Mouse (Mus musculus): Measurements from ENCODE around the gene Fam122a. TPM values are rescaled to one million over a fixed set of nuclear protein-coding genes. Genes with fewer than 3 reads are reported as not detected.

Fam122a gene
- total RNA-seq, 2 experiments from 2014 or later, result 28.1 to 35.2 TPM

GRCm38 (mm10) chr19:24486433-24487296 is 9.5 kb upstream of the Fam122a start:
- DNase-seq, result no peak

- DNase-seq, result no peak
These were observed 7.5 kb upstream of the Fam122a start for GRCm38 (mm10) chr19:24484612-24485194.

GRCm38 (mm10) chr19:24480916-24481315 is 3.8 kb upstream of the Fam122a start:
- no peak for DNase-seq

GRCm38 (mm10) chr19:24476461-24476860 is 695 bp downstream of the Fam122a start:
- DNase-seq, result no peak

GRCm38 (mm10) chr19:24475281-24475680 is 1.9 kb downstream of the Fam122a start:
- no peak for DNase-seq

GRCm38 (mm10) chr19:24472512-24472911 is 4.6 kb downstream of the Fam122a start:
- no peak for DNase-seq

- no peak for DNase-seq
These were observed 5.6 kb downstream of the Fam122a start for GRCm38 (mm10) chr19:24471538-24471937.

- no peak for DNase-seq
These were observed 7.9 kb downstream of the Fam122a start for GRCm38 (mm10) chr19:24469216-24469615.

GRCm38 (mm10) chr19:24468616-24469015 is 8.5 kb downstream of the Fam122a start:
- no peak for DNase-seq

GRCm38 (mm10) chr19:24463011-24463410 is 14.1 kb downstream of the Fam122a start:
- DNase-seq, result no peak

GRCm38 (mm10) chr19:24456591-24457231 is 20.4 kb downstream of the Fam122a start:
- peak; percentile 70 to 79 for DNase-seq

GRCm38 (mm10) chr19:24455249-24455960 is 21.8 kb downstream of the Fam122a start:
- no peak for DNase-seq

GRCm38 (mm10) chr19:24454451-24454850 is 22.7 kb downstream of the Fam122a start:
- no peak for DNase-seq

- peak in 1 of 2 experiments; percentile 28 for DNase-seq
These were observed 23.8 kb downstream of the Fam122a start for GRCm38 (mm10) chr19:24453379-24453778.

- no peak for DNase-seq
These were observed 24.7 kb downstream of the Fam122a start for GRCm38 (mm10) chr19:24452441-24452898.

- no peak for DNase-seq
These were observed 25.5 kb downstream of the Fam122a start for GRCm38 (mm10) chr19:24451626-24452025.

GRCm38 (mm10) chr19:24450740-24451139 is 26.4 kb downstream of the Fam122a start:
- no peak for DNase-seq

GRCm38 (mm10) chr19:24444322-24444721 is 32.8 kb downstream of the Fam122a start:
- no peak for DNase-seq

- DNase-seq, result no peak
These were observed 37.4 kb downstream of the Fam122a start for GRCm38 (mm10) chr19:24439715-24440114.

GRCm38 (mm10) chr19:24434291-24434690 is 42.9 kb downstream of the Fam122a start:
- DNase-seq, result no peak

- no peak for DNase-seq
These were observed 44.7 kb downstream of the Fam122a start for GRCm38 (mm10) chr19:24432447-24432846.

- DNase-seq, result no peak
These were observed 45.8 kb downstream of the Fam122a start for GRCm38 (mm10) chr19:24431381-24431780.

- DNase-seq, result no peak
These were observed 49.1 kb downstream of the Fam122a start for GRCm38 (mm10) chr19:24428011-24428410.

Data from layer of hippocampus, postnatal 36 days (tissue).